Mouse (Mus musculus): ENCODE results near the gene Dclk2.

The Dclk2 gene

GRCm38 (mm10) chr3:86920343-86921083 is at the start of gene Dclk2:
Gene Dclk2 (minus strand): TSS chr3:86920852.
- DNase-seq (ENCODE audit: low spot score in 2 of 2) = peak in 1 of 2 experiments; percentile 50

DNA sequence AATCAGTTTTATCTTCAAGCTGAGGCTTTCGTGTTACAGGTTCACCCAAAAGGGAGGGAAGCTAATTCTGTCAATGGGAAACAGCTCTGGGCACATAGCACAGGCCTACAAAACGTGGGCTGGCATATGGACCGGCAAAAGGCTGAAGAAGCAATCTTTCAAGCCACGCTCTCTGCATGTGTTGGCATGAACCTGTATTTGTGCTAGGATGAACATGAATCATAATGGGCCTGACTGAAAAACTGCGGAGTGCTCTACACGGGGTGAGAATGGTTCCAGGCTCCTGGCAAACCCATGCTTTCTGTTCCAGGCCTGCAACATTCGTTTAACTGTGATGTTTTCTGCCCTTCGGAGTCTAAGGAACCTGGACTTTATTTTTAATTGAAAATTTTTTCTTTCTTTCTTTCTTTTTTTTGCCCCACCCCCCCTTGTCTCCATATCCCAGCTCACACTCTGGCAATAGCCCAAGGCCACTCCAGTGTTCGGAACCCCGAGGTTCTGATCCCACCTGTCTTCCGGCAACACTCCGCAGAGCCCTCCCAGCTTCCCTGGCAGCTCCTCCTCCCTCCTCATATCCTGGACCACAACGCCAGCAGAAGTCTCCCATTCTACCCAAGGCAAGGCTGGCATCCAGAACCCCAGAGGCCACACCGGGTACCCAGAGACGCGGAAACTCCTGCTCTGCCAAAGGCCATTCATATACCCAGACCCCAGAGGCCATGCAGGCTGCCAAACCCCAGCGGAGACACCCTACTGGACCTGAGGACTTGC is 42.2 kb upstream of the Dclk2 start:
- no peak for DNase-seq (ENCODE audit: low spot score in 2 of 2)

- DNase-seq (ENCODE audit: low spot score in 2 of 2) = no peak
Observed at GRCm38 (mm10) chr3:86961395-86961669, 40.7 kb upstream of the Dclk2 start.

GRCm38 (mm10) chr3:86960656-86961394 is 40.2 kb upstream of the Dclk2 start:
- no peak for DNase-seq (ENCODE audit: low spot score in 2 of 2)

- DNase-seq (ENCODE audit: low spot score in 2 of 2) = no peak
Observed at GRCm38 (mm10) chr3:86959088-86959487, 38.4 kb upstream of the Dclk2 start.

- no peak for DNase-seq (ENCODE audit: low spot score in 2 of 2)
Observed at GRCm38 (mm10) chr3:86955376-86955775, 34.7 kb upstream of the Dclk2 start.

GRCm38 (mm10) chr3:86954521-86954920 is 33.9 kb upstream of the Dclk2 start:
- no peak for DNase-seq (ENCODE audit: low spot score in 2 of 2)

GRCm38 (mm10) chr3:86953819-86954218 is 33.2 kb upstream of the Dclk2 start:
- DNase-seq (ENCODE audit: low spot score in 2 of 2) = no peak

- DNase-seq (ENCODE audit: low spot score in 2 of 2) = no peak
Observed at GRCm38 (mm10) chr3:86950652-86951051, 30.0 kb upstream of the Dclk2 start.

DNA sequence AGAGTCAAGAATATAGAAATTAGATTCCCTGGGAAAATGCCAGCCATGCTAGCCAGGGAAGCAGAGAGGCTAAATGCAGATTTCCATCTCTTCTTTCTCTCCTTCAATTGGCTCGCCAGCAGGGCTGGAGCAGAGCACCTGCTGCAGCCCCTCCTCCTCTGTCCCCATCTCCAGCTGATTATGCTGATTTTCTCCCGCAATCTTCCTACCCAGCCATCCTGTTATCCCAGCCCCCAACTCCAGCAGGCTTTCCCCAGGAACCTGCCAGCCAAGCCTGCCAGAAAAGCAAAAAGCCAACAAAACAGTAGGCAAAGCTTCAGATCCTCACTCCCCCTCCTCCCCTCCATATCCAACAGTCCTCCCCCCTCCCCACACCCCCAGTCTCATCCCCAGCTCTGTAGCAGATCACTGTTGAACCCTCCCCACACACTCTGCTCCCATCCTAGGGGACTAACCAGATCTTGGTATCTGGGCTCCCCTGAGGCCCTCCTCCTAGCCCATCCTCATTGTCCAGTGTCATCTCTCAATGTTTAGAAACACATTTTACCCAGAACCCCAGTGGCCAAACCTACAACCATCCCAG is 15.7 kb upstream of the Dclk2 start:
- no peak for DNase-seq (ENCODE audit: low spot score in 2 of 2)

DNA sequence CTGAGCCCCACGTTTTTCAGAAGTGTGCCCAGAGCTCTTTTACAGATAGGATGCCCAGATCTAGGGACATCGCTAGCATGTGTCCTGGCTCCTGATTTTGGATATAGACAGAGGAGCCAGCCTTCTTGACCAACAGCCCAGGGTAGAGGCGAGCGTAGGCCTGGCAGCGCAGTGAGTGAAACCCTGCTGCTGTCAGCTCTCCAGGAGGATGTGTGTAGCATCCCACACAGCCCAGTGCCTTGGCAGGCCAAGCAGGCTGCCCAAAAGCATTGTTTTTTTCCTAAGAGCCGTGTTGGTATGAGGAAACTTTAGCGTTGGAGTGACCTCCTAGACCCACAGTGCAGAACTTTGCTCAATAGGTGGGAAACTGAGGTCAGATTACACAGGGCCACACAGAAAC is 12.8 kb upstream of the Dclk2 start:
- DNase-seq (ENCODE audit: low spot score in 2 of 2) = no peak

DNA sequence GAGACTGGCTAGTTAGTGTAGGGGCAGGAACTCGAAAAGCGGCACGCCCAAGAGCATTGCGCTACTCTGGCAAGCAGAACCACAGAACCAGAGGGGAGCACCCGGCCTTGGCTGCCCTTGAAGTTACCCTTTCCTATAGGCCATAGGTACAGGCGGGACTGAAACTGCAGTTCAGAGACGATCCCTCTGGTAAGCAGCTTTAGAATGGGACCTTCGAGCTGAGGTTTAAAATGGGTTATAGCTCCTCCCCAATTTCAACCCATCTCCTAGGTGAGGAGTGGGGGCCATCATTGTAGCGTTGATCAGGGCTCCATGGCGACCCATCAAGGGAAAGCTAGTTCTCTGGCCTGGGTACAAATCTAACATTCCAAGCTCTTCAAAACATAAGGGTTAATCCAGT is 3.0 kb upstream of the Dclk2 start:
- no peak for DNase-seq (ENCODE audit: low spot score in 2 of 2)

DNA sequence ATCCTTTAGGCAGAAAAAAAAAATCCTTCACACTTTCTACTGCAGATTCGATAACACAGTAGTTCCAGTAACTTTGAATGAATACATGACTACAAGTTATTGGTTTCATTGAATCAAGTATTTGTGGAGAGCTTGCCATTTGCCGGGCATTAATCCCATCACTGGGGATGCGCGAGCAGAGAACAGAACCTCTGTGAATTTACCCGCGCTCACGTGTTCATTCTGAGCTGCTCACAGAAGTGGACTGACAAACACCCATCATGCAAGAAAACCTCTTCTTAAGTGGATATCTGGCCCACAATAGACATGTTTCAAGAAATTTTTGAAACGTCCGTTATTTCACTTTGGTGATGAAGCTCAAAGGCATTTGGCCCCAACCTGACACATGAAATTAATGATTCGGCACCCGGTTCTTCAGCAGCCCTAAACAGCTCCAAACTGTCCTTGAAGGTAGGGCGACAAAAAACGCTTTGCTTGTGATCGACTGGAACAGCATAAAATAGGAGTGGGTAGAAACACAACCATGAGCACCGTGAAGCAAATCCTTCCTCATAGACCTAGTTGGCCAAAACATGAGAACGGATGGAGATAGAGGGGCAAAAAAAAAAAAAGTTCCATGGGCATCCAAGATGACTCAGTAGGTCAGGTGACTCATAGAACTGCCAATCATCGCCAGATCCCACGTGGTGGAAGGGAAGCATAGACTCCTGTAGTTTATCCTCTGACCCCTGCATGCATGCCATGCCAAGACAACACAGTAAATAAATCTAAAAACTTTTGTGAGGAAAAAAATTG is 726 bp upstream of the Dclk2 start:
- no peak for DNase-seq (ENCODE audit: low spot score in 2 of 2)

DNA sequence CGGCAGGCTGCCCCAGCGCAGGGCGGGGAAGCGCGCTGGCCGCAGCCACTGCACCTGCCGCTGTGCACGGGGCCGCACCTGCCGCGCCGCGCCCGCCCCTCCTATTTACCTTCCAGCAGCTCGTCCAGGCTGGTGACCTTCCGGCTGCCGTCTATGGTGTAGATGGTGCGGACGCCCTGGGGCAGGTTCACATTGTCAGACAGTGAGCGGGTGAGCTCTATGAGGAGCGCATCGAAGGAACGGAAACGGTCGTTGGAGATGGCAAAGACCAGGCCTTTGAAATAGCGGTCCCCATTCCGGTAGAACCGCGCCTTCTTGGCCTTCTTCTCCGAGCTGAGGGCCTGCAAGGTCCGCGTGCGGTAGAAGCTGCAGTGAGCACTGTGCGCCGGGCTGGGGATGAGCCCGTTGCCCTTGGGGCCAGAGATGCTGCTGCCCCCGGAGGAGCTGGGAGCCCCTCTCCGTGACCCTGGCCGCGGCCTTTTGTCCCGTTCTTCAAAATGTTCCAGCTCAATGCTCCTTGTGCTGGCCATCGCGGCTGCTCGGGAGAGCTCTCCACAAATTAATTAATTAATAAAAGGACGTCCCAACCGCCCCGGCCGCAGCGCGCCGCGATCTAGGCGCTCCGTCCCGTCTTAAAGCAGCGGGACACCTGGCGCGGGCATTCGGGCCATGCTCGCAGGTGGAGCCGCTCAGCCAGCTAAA is 860 bp downstream of the Dclk2 start:
- no peak for DNase-seq (ENCODE audit: low spot score in 2 of 2)

GRCm38 (mm10) chr3:86917048-86917447 is 3.6 kb downstream of the Dclk2 start:
- no peak for DNase-seq (ENCODE audit: low spot score in 2 of 2)

GRCm38 (mm10) chr3:86916626-86917025 is 4.0 kb downstream of the Dclk2 start:
- no peak for DNase-seq (ENCODE audit: low spot score in 2 of 2)

DNA sequence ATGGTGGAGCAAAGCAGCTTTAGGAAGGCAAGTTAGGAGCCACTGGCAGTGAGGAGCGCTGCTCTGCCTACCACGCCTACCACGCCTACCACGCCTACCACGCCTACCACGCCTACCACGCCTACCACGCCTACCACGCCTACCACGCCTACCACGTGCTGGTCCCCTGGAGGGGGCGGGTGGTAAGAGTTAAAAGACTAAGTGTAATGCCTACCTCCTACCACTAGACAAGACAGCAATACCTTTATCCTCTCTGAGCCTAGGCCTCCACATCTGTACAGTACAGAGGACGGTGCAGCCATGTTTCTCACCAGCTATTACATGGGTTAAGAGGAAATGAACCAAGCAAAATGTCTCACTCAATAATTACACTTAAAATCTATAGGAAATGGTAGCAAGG is 5.4 kb downstream of the Dclk2 start:
- DNase-seq (ENCODE audit: low spot score in 2 of 2) = no peak

DNA sequence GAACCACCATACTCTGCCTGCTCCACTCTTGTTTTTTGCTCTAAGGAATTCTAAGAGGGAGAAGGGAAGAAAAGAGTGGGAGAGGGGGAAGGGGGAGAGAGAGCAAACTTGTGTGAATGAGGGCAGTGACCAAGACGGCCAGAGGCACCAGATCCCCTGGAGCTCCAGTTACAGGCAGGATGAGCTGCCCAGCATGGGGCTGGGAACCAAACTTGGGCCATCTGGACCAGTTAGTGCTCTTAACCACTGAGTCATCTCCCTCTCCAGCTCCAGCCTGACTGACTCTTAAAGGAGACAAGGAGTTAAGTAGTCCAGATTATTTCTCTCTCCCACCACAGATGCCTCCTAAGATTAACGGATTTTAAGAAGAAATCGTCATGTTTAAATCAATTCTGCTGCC is 6.3 kb downstream of the Dclk2 start:
- no peak for DNase-seq (ENCODE audit: low spot score in 2 of 2)

DNA sequence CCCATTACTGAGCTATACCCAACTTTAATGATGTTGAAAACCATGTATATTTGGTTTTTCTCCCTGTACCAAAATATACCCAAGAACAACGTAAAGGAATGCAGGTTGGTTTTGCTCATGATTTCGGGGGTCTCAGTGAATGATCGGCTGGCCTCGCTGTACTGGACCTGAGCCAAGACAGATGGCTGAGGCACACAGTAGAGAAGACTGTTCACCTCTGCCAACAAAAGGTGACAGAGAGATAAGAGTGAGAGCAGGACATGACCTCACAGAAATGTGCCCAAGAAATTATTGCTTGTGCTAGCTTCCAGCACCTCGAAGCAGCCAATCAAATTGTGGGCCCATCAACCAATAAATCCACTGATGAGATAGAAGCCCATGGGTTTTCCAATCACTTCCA is 22.3 kb downstream of the Dclk2 start:
- DNase-seq (ENCODE audit: low spot score in 2 of 2) = no peak

- DNase-seq (ENCODE audit: low spot score in 2 of 2) = no peak
Observed at GRCm38 (mm10) chr3:86897551-86897950, 23.1 kb downstream of the Dclk2 start.

GRCm38 (mm10) chr3:86897066-86897465 is 23.6 kb downstream of the Dclk2 start:
- DNase-seq (ENCODE audit: low spot score in 2 of 2) = no peak
